Mouse (Mus musculus) neural tube, embryonic 10.5 days (tissue): ENCODE data around the gene Lrp8.
A peak's percentile ranks its signal among the peaks of the same experiment; 100 is the strongest.

Experiments
- DNase-seq: peaks from one replicate; pipeline ENCODE4 v3.0.0-alpha.2; 2017; ENCODE audit warnings: low spot score; ENCODE audit errors: extremely low spot score

Gene Lrp8

DNA sequence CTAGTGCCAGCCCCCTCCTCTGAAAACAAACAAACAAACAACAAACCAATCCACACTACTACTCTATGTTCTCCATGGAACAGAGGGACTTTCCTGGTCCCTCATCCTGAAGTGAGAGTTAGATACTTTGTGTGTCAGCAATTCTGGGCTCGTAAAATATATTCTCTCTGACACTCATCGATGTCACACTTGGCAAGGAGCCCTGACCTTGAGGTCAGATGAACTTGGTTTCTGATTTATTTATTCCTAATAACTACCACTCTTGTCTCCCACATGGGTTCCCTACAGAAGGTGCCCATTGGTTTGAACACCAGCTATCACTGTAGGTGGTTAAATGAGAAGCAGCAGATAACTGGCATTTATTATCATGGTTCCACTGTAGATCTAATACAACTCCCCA, 118.3 kb downstream of the Lrp8 start:
- no peak for DNase-seq

DNA sequence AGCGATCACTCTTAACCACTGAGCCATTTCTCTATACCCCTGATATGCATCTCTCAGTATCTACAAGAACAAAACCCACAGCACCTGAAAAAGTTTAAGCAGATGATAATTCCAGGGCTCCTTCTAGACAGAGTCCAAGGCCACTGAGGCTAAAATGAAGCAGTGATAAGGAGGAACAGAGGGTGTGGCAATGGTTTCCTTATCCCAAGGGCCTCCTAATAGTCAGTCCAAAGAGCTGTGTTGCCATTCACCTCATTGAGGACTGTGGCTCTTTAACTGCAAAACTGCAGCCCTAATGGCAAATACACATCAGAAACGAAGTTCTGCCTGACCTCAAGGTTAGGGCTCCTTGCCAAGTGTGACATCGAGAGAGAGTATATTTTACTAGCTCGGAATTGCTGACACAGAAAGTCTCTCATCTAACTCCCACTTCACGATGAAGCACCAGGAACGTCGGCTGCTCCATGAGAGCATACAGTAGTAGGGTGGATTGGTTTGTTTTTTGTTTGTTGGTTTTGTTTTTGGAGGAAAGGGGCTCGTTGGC, 119.2 kb downstream of the Lrp8 start:
- DNase-seq: no peak

DNA sequence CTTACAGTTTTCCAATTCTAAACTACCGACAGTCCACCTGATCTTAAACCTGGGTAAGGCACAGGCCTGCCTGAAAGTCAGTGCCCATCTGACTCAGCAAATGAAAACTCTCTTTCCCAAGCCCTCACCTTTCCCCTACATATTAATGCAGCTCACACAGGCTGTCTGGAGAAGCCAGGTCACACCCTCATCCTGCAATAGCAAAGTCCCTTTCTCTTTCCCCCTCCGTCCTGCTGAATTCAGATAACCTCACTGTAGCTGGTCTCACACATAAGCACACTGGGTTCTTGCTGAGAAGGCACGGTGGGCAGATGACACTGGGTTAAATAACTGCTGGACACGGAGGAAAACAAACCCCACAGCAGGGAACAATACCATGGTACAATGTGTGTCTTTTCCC, 119.9 kb downstream of the Lrp8 start:
- no peak for DNase-seq

DNA sequence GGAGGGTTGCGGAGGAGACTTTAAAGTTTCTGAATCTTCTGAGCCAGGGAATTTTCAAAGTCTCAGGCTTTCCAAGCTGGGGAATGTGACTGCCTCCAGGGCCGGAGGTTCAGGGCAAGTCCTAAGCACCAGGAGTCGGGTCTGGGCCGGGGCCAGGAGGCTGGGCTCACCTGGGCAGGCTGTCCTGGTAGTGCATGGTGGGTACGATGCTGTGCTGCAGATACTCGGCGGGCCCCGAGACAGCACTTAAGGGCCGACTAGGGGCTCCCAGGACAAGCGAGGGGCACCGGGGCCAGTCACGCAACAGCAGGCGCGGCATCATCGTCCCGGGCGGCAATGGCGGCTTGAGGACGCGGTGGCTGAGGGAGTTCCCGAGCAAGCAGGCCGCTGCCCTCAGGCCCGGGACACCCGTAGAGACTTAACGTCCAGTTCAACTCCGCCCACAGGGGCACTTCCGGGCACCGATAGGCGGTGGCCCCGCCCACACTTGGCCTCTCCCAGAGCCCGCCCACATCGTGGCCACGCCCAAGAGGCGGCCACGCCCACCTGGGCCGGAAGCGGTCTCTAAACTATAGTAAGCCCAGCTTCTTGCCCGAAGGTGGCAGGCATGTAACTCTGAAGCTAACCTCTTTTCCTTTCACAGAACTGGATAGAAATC, 121.2 kb downstream of the Lrp8 start, which contains the start of gene Cpt2:
Cpt2 (minus strand) TSS at position 466 of the 658 bp plus-strand sequence.
- DNase-seq: peak; percentile 96

DNA sequence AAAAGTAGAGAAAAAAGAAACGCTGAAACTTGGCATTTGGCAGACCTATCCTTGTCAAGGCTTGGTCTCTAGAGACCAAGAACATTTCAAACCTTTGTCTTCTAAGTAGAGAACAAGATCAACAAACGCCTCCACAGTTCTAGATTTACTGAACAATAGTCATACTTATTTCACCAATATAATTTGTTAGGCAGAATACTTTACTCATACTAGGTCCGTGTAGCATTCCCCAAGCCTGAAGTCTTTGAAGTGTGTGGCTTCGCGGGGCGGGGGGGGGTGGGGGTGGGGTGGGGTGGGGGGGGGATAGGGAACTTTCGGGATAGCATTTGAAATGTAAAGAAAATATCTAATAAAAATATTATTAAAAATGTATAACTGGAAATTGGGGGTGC, 121.7 kb downstream of the Lrp8 start:
- no peak for DNase-seq
